Mouse (Mus musculus) forebrain, postnatal 0 days (tissue): ENCODE measurements around the gene Sult1e1. TPM values are rescaled to one million over a fixed set of nuclear protein-coding genes. Genes with fewer than 3 reads are reported as not detected.

ENCODE experiments used
- ATAC-seq: fragments of 200-750 bp; cut with Nextera tagmentation; 2 replicates; pipeline ENCODE4 v1.8.0; 2017; ENCODE audit warnings: mild to moderate bottlenecking, moderate library complexity
- DNase-seq: peaks from one replicate; pipeline ENCODE4 v3.0.0-alpha.2; 2015
- H3K27ac ChIP-seq: fragments of 300-500 bp; sonication (generic); 2 replicates; pipeline ENCODE4 v1.5.1; 2014; ENCODE audit warnings: low read depth, mild to moderate bottlenecking, antibody characterized with exemption, low read length, moderate library complexity, mixed read lengths
- H3K27me3 ChIP-seq: fragments of 300-500 bp; sonication (generic); 2 replicates; pipeline ENCODE4 v1.6.1; 2014; ENCODE audit warnings: mild to moderate bottlenecking, low read length, mixed read lengths; ENCODE audit not compliant: insufficient read depth
- H3K36me3 ChIP-seq: fragments of 300-500 bp; sonication (generic); 2 replicates; pipeline ENCODE4 v1.6.1; 2014; ENCODE audit warnings: mild to moderate bottlenecking, moderate library complexity; ENCODE audit not compliant: insufficient read depth
- H3K4me1 ChIP-seq: fragments of 300-500 bp; sonication (generic); 2 replicates; pipeline ENCODE4 v1.6.1; 2014; ENCODE audit warnings: antibody characterized with exemption; ENCODE audit not compliant: insufficient read depth
- H3K4me2 ChIP-seq: fragments of 300-500 bp; sonication (generic); 2 replicates; pipeline ENCODE4 v1.6.1; 2014; ENCODE audit warnings: low read depth, mild to moderate bottlenecking, moderate library complexity
- H3K4me3 ChIP-seq: fragments of 300-500 bp; sonication (generic); 2 replicates; pipeline ENCODE4 v1.5.1; 2014; ENCODE audit warnings: low read depth, low read length, mixed read lengths
- H3K9ac ChIP-seq: fragments of 300-500 bp; sonication (generic); 2 replicates; pipeline ENCODE4 v1.6.1; 2014; ENCODE audit warnings: mild to moderate bottlenecking
- H3K9me3 ChIP-seq: fragments of 300-500 bp; sonication (generic); 2 replicates; pipeline ENCODE4 v1.6.1; 2016; ENCODE audit warnings: low read length
- CTCF ChIP-seq: sonication (generic); IDR thresholded peaks from 2 replicates; pipeline ENCODE4 v1.5.1; 2016; ENCODE audit warnings: antibody characterized with exemption, control low read depth, low read depth
- WGBS: fragments of 180-500 bp; shearing (Covaris S2); extraction: QIAGEN DNeasy Blood & Tissue Kit; methylation state at CpG from one replicate; pipeline ENCODE4 v1.1.7; 2014; 5-methylcytosine and 5-hydroxymethylcytosine counted together
- microRNA-seq, 2 experiments: library from miRNA; unstranded; fragments of <30 nt; microRNA quantifications; one replicate each; pipeline ENCODE4; 2016
- polyA plus RNA-seq: library from polyadenylated mRNA; unstranded; fragments of >200 nt; fragmentation: Nextera tagmentation; extraction: Ambion mirVana; gene quantifications from 2 replicates; pipeline ENCODE4 v1.2.1, GENCODE M21; 2015
- total RNA-seq: library from RNA; depleted of rRNA; stranded (reverse); fragments of >200 nt; gene quantifications from 2 replicates; pipeline ENCODE4 v1.2.3, GENCODE M21; 2014; rRNA removed

Gene Sult1e1
- total and polyA plus RNA-seq, 2 experiments from 2014 or later, result not detected

GRCm38 (mm10) chr5:87550935-87551334, 40.5 kb downstream of the Sult1e1 start:
- no peak for ATAC-seq

GRCm38 (mm10) chr5:87538111-87538510, 53.3 kb downstream of the Sult1e1 start, which contains the start of gene Sult1b1:
Gene Sult1b1 (minus strand): TSS chr5:87538195.
- Histone ChIP-seq H3K4me2 (no peak within 1 kb of the TSS), H3K4me1 (no peaks in the 10 kb centered on the region), H3K36me3 (no peaks in the 10 kb centered on the region), H3K27me3 (no peaks in the 10 kb centered on the region), H3K4me3 (no peak within 1 kb of the TSS), H3K9ac (no peak within 1 kb of the TSS), H3K9me3 (no peaks in the 10 kb centered on the region), H3K27ac (no peak within 1 kb of the TSS)
- WGBS, result 94% methylated on average over 2 of the region's 2 CpGs
- DNase-seq (no peak), ATAC-seq (no peak)
- no peak for TF ChIP-seq CTCF

More at GRCm38 (mm10) chr5:87550935-87551334, 40.5 kb downstream of the Sult1e1 start:
- no peak overlapping the region for H3K9ac ChIP-seq
- H3K27me3 ChIP-seq, result no peaks in the 10 kb centered on the region
- no peak overlapping the region for H3K27ac ChIP-seq
- H3K9me3 ChIP-seq, result no peaks in the 10 kb centered on the region
- no peak for DNase-seq
- H3K4me3 ChIP-seq, result no peak overlapping the region
- no peak for TF ChIP-seq CTCF
- no peak overlapping the region for H3K4me2 ChIP-seq
- H3K4me1 ChIP-seq, result no peaks in the 10 kb centered on the region
- H3K36me3 ChIP-seq, result no peaks in the 10 kb centered on the region
- 15% methylated on average over 1 of the region's 1 CpGs for WGBS

- Histone ChIP-seq H3K27ac (no peak overlapping the region), H3K9me3 (no peaks in the 10 kb centered on the region), H3K36me3 (no peaks in the 10 kb centered on the region), H3K9ac (no peak overlapping the region), H3K4me3 (no peak overlapping the region), H3K4me1 (no peaks in the 10 kb centered on the region), H3K4me2 (no peak overlapping the region), H3K27me3 (no peaks in the 10 kb centered on the region)
- TF ChIP-seq CTCF, result no peak
- 51% methylated on average over 4 of the region's 4 CpGs for WGBS
- ATAC-seq (no peak), DNase-seq (no peak)
Measured at GRCm38 (mm10) chr5:87535994-87536644, 55.3 kb downstream of the Sult1e1 start.

- H3K27me3 ChIP-seq, result no peaks in the 10 kb centered on the region
- no peaks in the 10 kb centered on the region for H3K36me3 ChIP-seq
- DNase-seq, result no peak
- H3K27ac ChIP-seq, result no peak overlapping the region
- H3K4me1 ChIP-seq, result no peaks in the 10 kb centered on the region
- H3K9ac ChIP-seq, result no peak overlapping the region
- no peak overlapping the region for H3K4me2 ChIP-seq
- no peaks in the 10 kb centered on the region for H3K9me3 ChIP-seq
- no peak for TF ChIP-seq CTCF
- ATAC-seq, result no peak
- H3K4me3 ChIP-seq, result no peak overlapping the region
- WGBS, result 76% methylated on average over 2 of the region's 2 CpGs
Measured at GRCm38 (mm10) chr5:87532288-87532687, 59.1 kb downstream of the Sult1e1 start.

Small RNA genes lying within 50 kb of the gene (microRNA-seq; reads per million reads assigned to microRNA genes)
- gene Mir3969, result 0 reads per million in 2 experiments

Other genes with a start within 250 kb of the Sult1e1 start
- gene Ugt2b38, start 167.4 kb downstream of the Sult1e1 start, total RNA-seq, result not detected in 2 replicates
- not detected in 2 replicates for gene Ugt2b38, start 167.4 kb downstream of the Sult1e1 start, polyA plus RNA-seq
- 0.08 TPM in 1 of 2 replicates, not detected in the other for gene Ugt2a2, start 109.3 kb downstream of the Sult1e1 start, total RNA-seq
- not detected in 2 replicates for gene Ugt2a2, start 109.3 kb downstream of the Sult1e1 start, polyA plus RNA-seq
- gene Gm43638, start 104.8 kb downstream of the Sult1e1 start, total RNA-seq, result not detected in 2 replicates
- not detected in 2 replicates for gene Gm43638, start 104.8 kb downstream of the Sult1e1 start, polyA plus RNA-seq
- gene Ugt2a1, start 100.7 kb downstream of the Sult1e1 start, total RNA-seq, result not detected in 2 replicates
- gene Ugt2a1, start 100.7 kb downstream of the Sult1e1 start, polyA plus RNA-seq, result 0.38 TPM in 1 of 2 replicates, not detected in the other
- gene Sult1b1, start 53.4 kb downstream of the Sult1e1 start, total RNA-seq, result not detected in 2 replicates
- not detected in 2 replicates for gene Sult1b1, start 53.4 kb downstream of the Sult1e1 start, polyA plus RNA-seq
- gene Sult1d1, start 22.6 kb downstream of the Sult1e1 start, total RNA-seq, result 0.08 TPM in 1 of 2 replicates, not detected in the other
- 0.11 TPM in 1 of 2 replicates, not detected in the other for gene Sult1d1, start 22.6 kb downstream of the Sult1e1 start, polyA plus RNA-seq
- gene Csn1s1, start 74.6 kb upstream of the Sult1e1 start, total RNA-seq, result not detected in 2 replicates
- gene Csn1s1, start 74.6 kb upstream of the Sult1e1 start, polyA plus RNA-seq, result not detected in 2 replicates
- gene Csn2, start 108.0 kb upstream of the Sult1e1 start, total RNA-seq, result not detected in 2 replicates
- gene Csn2, start 108.0 kb upstream of the Sult1e1 start, polyA plus RNA-seq, result not detected in 2 replicates
- gene Csn1s2a, start 183.0 kb upstream of the Sult1e1 start, total RNA-seq, result not detected in 2 replicates
- not detected in 2 replicates for gene Csn1s2a, start 183.0 kb upstream of the Sult1e1 start, polyA plus RNA-seq
- not detected in 2 replicates for gene Csn1s2b, start 216.5 kb upstream of the Sult1e1 start, total RNA-seq
- gene Csn1s2b, start 216.5 kb upstream of the Sult1e1 start, polyA plus RNA-seq, result not detected in 2 replicates
- gene Prr27, start 234.1 kb upstream of the Sult1e1 start, total RNA-seq, result not detected in 2 replicates
- not detected in 2 replicates for gene Prr27, start 234.1 kb upstream of the Sult1e1 start, polyA plus RNA-seq